Mouse (Mus musculus): ENCODE data around the gene Mob2.

Mob2 gene

DNA sequence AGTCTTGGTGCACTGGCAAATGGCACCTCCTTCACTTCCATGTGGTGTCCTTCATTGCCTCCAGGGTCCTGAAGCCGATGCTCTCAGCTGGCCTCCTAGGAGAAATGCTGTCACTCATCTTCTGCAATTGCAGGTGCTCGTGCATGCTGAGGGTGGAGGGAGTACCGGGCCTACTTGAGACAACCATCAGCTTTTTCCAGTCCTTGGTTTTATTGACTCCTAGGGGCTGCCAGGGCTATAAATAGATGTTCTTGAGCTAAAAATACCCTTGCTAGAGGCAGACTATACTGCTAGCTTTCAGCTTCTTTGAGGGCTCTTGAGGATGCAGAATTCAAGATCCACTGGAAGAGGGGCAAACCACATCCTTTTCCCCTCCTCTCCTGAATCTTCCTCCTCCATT is 16.3 kb upstream of the Mob2 start:
- DNase-seq, result no peak

DNA sequence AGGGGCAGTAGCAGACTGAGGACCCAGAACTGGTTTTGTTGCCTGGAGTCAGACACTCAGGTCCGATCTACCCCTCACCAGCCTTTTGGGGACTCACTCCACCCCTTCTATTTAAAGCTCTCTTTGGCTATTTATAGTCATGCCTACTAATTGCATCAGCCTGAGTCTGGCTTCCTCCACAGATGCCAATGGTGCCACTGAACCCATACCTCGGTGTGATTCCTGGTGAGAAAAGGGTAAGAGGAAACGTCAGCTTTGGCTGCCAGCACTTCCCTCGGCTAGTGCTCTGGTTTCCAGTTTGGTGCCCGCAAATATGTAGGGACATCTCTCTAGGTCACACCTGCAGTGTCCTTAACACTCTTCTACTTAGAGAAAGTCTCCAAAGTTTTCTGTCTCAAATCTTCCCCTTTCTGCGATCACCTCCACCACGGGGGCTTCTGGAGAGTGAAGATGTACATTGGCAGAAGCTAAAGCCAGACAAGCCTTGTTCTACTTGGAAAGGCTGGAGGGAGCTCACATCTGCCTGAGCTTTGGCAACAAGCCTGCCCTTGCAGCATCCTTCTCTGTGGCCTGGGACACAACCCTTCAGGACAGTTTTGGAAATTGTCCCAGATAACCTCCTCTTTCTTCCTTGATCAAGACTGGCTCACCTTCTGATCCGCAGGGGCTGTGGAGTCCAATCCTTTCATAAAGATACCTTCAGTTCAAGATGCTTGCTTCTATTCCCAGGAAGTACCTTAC is 13.5 kb upstream of the Mob2 start:
- DNase-seq, result no peak

DNA sequence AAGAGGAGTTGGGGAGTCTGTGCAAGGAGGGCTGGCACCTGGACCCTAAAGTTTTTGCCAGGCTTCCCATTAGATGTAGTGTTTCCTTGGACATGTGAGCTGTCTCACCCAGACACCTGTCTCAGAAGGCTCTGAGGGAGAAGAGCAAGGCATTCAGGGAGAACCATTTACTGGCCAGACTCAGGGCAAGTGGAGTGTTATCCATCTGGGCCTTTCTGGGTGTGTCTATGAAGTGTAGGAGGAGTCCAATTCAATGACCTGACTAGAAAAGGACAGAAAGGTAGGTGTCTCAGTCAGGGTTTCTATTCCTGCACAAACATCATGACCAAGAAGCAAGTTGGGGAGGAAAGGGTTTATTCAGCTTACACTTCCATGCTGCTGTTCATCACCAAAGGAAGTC is 10.9 kb upstream of the Mob2 start:
- DNase-seq, result no peak

DNA sequence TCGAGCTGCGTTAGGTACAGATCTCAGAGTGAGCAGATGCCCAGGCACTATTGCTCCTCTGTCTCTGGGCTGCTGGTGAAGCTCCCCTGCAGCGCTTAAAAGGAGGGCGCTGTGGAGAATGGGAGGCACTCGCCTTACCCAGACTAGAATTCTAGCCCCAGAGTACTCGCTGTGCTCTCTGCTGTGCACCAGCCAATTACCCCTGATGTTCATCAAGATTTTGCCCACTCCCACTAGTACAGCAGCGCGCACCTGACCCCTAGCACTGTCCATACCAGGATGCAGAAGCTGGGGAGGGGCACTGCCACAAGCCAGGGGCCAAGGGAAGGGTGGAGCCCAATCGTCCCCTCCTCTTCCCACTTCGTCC is 10.3 kb upstream of the Mob2 start:
- no peak for DNase-seq

DNA sequence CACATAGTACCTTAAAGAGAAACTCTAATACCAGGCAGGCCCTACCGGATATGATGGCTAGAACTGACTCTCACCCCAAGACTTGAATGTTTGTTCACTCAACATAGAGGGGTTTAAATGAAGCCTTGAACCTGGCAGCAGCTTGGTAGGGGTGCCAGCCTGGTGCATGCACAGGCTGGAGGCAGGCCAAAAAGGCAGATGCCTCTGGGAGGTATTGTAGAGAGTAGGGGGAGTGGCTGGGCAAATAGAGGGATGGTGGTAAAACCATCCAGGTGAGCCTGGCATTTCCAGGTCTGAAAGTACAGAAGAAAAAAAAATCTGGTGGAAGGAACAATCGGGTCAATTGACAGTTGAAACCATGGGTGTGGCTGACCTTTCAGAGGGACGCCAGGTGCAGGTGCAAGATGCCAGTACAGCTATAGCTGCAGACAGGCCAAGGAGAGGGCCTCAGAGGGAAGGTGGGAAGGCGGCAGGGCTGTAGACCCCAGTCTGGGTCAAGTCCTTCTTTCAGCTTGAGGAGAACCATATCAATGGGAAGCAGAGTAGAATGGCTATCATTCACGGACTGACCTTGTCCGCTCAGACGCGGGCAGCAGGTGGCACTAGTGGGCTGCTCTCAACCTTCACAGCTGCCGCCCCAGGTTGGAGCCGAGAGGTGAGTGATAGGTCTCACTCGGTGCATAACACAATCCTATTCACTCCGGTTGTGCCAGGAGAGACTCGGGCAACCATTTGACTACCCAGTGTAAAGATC is 9.8 kb upstream of the Mob2 start:
- peak; percentile 82 for DNase-seq

DNA sequence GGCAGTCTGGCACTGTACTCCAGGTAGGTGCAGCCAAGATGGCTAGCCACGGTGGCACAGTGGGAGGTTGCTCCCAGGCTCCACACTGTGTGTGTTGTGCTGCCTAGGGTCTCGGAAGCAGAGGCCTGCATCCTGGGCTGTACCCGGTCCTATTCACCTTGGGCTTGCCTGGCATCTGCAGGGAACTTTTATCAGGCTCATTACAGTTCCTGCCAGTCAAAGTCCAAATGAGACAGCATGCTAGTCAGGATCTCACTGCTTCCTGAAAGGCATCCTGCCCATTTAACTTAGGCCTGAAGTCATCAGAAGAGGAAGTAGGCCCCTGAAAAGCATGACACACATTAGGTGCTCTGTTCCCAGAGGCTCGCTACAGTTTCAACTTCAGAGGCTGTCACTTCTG is 7.6 kb upstream of the Mob2 start:
- no peak for DNase-seq

DNA sequence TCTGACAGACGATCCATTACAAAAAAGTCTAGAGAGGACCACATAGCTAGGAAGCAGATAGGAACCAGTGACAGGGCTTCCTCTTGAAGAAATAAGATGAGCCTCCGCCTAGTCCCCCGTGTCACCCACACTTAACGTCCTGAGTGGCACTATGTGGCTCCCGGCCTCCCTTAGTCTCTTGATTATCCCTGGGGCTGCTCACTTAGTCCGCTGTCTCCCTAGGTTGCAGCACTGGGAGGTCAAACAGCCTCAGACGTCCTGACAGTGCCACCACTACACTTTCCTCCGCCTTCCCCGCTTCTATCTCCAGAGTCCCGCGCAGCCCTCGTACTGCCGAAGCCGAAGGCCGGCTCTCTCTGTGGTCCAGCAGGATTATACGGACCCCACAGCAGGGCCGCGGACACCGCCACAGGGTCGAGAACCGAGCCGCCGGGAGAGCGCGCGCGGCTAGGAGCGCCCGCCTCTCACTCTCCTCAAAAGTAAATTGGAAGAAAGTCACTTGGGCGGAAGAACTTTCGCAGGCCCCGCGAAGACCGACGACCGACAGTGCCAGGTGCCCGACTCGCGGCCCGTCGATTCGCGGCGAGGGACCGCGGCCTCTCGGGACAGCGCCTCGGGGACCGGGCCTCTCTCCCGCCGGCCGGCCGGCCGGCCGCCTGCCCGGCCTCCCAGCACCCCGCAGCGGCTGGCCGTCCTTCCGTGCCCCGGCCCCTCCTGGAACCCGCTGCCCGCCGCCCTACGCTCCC is 507 bp downstream of the Mob2 start:
- DNase-seq, result no peak

DNA sequence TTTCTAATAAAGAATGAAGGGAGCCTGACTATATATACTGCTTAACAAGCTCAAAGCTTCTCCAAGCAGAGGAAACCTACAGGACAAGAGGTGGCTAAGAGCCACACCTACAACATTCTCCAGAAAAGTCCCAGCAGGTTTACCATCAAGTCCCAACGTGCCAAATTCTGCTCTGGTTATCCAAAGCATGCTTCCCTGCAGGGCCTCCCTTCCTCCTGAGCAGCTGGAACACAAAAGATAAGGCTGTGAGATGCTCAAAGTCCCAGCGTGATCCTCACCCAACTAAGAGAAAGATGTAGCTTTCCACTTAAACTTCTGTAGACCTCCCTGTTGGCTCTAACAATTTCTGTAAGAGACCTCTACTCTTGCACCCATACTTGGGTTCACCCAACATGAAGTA is 1.8 kb downstream of the Mob2 start:
- no peak for DNase-seq

DNA sequence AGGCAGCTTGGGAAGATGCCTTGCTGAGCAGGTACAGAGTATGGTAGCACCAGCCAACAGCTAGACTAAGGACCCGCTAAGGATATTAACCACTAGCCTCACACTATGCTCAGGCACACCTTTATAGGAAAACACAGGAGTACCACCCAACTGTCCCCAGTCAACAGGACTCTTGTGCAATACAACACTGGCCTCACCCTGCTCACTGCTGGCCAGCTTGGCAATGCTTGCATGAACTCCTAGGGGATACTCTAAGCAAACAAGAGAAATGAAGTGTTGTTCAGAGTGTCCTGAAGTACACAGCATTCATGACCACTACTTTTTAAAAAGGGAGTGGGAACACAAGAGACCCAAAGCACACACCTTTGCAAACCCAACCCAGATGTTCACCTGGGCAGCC is 3.7 kb downstream of the Mob2 start:
- DNase-seq, result no peak

DNA sequence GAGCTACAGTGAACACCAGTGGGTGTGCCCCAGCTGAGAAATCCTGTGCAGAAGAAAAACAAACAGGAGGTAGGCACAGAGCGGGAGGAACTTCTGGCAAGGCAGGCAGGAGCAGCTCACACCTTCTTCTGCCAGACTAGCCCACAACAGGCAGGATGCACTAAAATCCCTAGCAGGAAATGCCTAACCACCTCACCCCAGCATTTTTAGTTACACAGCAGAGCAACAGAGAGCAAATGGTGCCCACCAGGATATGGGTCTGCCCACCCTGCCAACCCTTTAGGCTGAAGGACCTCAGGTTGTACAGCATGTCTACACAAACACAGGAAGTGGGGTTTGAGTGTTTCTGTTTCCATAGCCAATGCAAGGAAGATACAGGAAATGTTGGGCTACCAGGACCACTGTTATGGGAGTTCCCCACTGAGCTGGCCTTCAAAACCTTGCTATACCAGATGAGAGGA is 4.2 kb downstream of the Mob2 start:
- no peak for DNase-seq

DNA sequence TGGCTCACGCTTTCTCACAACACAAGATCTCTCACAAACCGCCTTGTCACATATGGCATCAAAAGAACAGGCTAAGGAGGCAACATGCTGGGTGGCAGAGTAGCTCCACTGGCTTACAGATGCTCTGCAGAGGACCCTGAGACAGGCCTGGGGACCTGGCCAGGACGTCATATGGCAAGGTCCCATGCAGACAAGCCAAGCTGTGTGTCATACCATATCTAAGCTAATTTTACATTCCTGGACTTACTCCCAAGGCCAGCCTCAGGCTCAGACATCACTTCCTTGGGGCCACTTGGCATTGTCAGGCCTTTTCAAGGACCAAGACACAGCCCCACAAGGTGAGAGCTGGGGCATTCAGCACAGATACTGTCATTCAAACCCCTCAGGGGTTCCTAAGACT is 5.4 kb downstream of the Mob2 start:
- no peak for DNase-seq

DNA sequence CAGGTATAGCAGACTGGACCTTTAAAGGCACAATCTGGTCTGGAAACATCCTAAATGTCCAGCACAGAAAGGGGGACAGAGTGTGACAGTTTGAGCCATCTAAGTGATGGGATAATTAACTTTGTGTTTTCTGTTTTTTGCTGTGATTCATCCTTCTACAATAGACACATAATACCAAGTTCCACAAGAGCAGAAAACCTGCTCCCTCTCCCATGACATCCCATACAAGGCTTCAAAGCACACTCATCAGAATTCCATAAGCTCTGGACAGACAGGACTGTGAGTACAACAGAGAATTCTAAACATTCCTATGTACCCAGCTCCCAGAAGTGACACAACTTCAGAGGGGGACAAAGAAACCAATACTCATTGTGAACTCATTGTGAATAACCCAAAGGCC is 10.3 kb downstream of the Mob2 start:
- no peak for DNase-seq

DNA sequence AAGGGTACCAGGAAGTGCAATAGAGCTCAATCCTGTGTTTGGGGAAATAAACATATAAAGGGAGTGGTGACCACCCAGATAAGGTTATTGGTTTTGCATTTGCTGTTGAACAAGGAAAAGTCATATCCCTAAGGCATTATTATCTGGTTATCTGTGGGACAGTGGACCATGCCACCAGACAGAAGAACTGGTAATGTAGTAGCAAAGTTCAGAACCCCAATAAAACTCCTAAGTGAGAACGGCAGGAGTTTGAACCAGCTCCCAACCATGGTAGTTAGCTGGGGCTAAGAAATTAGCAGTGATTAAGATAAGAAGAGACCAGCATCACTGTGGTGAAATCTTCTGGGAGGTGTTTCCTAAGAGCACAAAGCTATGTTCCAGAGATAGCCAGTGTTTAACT is 14.9 kb downstream of the Mob2 start:
- DNase-seq, result no peak

DNA sequence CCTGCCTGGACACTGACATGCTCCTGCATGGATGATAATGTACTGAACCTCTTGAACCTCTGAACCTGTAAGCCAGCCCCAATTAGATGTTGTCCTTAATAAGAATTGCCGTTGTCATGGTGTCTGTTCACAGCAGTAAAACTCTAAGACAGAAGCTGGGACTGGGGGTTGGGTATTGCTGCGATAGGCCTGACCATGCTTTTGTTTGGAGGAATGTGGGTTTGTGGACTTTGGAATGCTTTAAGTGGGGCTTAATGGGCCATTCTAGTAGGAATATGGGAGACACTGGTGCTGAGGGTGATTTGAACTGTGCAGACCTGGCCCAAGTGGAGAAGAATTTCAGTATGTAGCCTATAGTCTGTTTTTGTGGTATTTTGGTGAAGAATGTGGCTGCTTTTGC is 15.5 kb downstream of the Mob2 start:
- no peak for DNase-seq

DNA sequence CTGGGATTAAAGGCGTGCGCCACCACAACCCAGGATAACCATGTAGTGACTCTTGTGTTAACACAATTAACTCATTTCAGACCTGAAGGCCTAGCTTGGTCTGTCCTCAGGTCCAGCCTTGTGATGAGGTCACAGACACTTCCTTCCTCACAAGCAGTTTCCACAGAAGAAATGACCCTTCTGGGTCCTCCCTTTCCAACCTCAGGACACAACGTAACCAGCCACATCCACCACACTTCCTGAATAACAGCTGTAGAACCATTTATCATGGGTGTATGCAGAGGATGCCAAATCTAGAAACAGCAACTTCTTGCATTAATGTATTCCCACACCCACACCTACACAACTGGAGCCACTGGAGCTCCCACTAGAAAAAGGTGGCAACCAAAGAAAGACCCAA is 20.1 kb downstream of the Mob2 start:
- no peak for DNase-seq

DNA sequence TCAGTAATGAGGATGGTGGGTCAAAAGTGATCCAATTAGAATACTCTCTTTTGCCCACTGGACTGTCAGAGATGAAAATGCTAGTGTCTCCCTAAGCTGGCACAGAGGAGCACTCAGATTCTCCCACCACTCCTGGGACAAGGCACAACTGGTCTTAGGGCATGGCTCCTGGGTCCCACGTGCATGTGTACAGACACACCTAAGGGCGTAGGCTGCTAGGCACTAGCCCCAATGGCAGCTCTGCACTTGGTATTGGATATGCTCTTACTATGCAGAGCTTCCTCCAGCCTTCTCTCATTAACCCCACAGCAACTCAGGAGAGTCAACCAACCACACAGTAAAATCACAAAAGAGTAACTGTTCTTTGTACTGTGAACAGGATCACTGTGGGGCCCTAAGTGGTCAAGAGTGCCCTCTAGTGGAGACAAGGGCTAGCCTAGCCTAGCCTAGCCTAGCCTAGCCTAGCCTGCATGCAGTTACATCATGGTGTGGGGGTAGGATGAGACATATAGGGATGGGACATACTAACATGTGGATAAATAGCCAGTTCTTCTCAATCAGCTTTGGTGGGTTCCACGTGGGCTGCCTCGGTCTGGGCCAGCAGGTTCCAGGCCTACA is 23.2 kb downstream of the Mob2 start:
- DNase-seq, result peak; percentile 67

DNA sequence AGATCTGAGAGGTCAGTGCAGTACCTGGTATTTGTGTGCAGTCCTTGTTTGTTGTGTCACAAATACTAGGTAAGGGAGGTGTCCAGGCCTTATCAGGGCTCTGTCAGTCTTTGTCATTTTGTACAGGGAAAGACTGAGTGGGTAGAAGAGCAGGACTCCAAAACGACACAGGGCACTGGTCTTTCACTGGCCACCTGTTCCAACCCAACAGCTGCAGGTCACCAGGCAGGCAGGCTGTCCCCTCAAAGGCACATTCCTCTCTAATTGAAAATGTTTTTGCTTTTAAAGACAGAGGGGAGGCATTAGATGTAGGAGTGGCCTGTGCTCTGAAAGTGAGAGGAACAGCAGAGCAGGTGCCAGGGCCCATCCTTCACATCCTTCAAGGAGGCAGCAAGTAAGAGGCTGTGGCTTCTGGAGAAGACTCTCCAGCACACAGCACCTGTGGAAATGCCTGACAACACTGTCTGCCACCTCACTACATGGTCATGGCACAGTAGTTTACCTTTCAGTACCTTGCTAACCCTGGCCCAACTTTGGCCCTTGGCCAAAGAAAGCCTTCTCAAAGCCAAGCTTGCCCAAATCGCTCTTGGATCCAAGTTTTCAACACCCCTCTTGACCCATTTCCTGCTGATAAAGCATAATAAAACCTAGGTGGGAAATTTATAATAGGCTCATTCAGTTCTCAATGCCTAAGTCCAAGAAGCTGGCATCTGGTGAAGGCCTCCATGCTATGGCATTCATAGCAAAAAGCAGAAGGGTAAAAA is 25.6 kb downstream of the Mob2 start:
- DNase-seq, result no peak

DNA sequence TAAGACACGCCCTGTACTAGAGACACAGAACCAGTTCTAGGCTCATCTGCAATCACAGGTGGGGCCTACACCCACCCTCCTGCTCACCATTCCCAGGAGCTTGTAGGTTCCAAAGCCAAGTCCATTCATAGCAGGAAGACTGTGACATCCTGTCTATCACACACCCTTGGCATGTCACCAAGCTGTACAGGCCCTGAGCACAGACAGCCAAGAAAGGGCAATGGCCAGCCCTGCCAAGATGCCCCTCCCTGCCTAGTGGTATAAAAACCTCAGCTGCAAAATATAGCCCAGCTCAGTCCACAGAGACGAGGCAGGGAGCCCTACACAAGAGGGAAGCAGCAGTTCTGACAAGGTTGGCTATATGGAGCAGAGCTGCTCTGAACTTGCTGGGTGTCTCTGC is 26.7 kb downstream of the Mob2 start:
- DNase-seq, result peak; percentile 67

DNA sequence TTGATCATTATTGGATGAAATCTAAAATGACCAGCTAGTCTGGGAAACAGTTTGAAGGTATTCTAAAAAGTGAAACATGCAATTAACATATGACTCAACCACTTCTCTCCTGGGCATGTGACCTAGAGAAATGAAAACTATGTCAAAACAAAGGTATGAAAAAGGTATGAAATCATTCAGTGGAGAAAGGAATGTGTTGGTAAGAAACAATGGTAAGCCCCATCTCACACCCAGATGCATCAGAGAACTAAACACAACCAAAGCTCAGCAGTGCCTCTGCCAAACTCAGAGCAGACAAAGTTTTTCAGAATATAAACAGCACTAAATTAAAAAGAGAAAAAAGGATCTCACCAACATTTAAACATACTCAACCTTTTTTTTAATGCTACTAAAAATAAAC is 30.8 kb downstream of the Mob2 start:
- DNase-seq, result no peak

DNA sequence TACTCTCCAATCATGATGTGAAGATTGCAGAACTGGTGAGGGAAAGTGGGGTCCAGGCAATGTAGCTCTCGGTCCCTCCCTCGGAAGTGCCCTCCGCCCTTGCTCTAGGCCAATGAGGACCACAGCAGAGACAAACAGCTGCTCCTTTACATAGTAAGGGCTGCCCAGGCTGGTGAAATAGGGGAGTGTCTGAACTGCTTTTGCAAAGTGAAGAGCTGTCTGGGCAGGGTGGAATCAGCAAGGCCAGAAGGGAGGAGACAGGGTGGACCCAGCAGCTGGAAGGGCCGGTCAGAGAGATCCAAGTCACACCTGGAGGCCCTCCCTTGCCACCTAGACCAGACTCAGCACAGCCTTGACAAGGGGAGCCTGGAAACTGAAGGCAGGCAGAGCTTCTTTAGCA is 34.9 kb downstream of the Mob2 start:
- no peak for DNase-seq

DNA sequence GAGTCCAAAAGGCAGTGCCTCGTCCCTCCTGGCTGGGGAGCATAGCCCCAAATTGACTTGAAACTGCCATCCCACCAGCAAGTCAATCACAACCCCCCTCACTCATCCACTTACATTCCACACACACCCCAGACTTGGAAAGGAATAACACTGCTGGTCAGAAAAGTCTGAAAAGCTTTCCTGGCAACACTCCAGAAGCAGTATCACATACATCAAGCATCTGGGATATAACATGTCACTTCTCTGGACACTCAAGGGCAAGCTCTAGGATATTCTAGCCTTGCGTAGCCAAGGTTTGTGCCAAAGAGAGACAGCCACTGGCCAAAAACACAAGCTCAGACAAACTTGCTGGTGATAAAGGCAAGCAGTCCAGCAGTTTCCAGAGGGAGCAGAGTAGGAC is 35.7 kb downstream of the Mob2 start:
- DNase-seq, result no peak

DNA sequence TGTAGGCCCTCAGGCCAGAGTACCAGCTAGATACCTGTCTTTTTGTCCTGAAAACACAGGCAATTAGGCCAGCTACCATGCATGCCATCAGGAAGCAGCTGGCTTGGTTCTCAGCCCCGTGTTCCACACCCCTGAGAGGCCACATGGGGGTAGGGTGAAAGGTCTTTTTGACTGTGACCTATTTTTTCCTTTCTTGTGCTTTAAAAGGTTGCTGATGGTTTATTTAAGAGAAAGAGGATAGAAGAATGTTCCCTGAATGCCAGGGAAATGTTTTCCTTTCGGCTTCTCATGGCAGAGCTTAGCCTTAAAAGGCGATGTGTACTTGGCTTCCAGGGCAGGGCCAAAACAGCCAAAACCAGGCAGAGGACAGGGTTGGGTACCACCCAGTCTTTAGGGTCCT is 40.0 kb downstream of the Mob2 start:
- DNase-seq, result no peak

DNA sequence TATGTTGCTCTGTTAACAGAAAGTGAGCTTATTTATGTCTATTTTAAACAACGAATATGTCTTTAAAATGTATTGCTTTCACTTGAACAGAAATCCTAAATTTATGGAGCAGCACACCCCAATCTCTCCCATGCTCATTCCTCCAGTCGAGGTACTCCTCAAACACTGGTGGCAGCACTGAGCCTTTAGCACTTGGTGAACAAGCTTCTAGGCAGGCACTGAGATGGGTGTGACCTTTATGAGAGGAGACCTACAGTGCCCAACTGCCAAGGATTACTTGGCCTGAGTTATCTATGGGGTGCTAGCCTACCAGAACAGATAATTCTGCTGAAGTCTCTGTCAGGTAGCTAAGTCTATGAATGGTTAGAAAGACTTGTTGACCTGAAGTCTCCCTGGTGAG is 41.2 kb downstream of the Mob2 start:
- DNase-seq, result no peak
